Mouse (Mus musculus) stomach, postnatal 0 days (tissue): ENCODE measurements around the gene Lyrm7.

ENCODE experiments used
- CTCF ChIP-seq: IDR thresholded peaks from 2 replicates; pipeline ENCODE4 v1.5.1; 2016; ENCODE audit warnings: antibody characterized with exemption, low read depth, mild to moderate bottlenecking, moderate library complexity
- EP300 ChIP-seq: optimal IDR thresholded peaks from 2 replicates; pipeline ENCODE3; 2016; ENCODE audit warnings: antibody characterized with exemption

- no peak for TF ChIP-seq EP300
- no peak for TF ChIP-seq CTCF
Measured at GRCm38 (mm10) chr11:54881051-54881474, 20.3 kb upstream of the Lyrm7 start.
